Mouse (Mus musculus) kidney, postnatal 0 days (tissue): ENCODE measurements around the gene Slc16a6. TPM values are rescaled to one million over a fixed set of nuclear protein-coding genes. Genes with fewer than 3 reads are reported as not detected.

Experiments
- ATAC-seq: fragments of 200-750 bp; cut with Nextera tagmentation; replicated peaks from 2 replicates; pipeline ENCODE4 v1.8.0; 2017; ENCODE audit warnings: low read depth, moderate number of reproducible peaks, moderate TSS enrichment, moderate library complexity; ENCODE audit not compliant: low FRiP score
- DNase-seq: peaks from one replicate; pipeline ENCODE4 v3.0.0-alpha.2; 2016; ENCODE audit warnings: low spot score
- H3K27ac ChIP-seq: fragments of 300-500 bp; sonication (generic); 2 replicates; pipeline ENCODE4 v1.5.1; 2014; ENCODE audit warnings: mild to moderate bottlenecking
- H3K27me3 ChIP-seq: fragments of 300-500 bp; sonication (generic); 2 replicates; pipeline ENCODE4 v1.6.1; 2014; ENCODE audit warnings: low read length, mixed read lengths; ENCODE audit not compliant: insufficient read depth
- H3K36me3 ChIP-seq: fragments of 300-500 bp; sonication (generic); 2 replicates; pipeline ENCODE4 v1.6.1; 2014; ENCODE audit warnings: low read length, mixed read lengths; ENCODE audit not compliant: insufficient read depth
- H3K4me1 ChIP-seq: fragments of 300-500 bp; sonication (generic); replicated peaks from 2 replicates; pipeline ENCODE4 v1.6.1; 2014; ENCODE audit warnings: antibody characterized with exemption, low read length, mixed read lengths; ENCODE audit not compliant: insufficient read depth
- H3K4me2 ChIP-seq: fragments of 300-500 bp; sonication (generic); 2 replicates; pipeline ENCODE4 v1.6.1; 2014; ENCODE audit warnings: mild to moderate bottlenecking, low read length, moderate library complexity, mixed read lengths
- H3K4me3 ChIP-seq: fragments of 300-500 bp; sonication (generic); replicated peaks from 2 replicates; pipeline ENCODE4 v1.5.1; 2014; ENCODE audit warnings: low read depth, low read length
- H3K9ac ChIP-seq: fragments of 300-500 bp; sonication (generic); 2 replicates; pipeline ENCODE4 v1.6.1; 2014; ENCODE audit warnings: low read depth, low read length
- H3K9me3 ChIP-seq: fragments of 300-500 bp; sonication (generic); replicated peaks from 2 replicates; pipeline ENCODE4 v1.6.1; 2016; ENCODE audit warnings: low read length, inconsistent platforms, mixed read lengths
- CTCF ChIP-seq: IDR thresholded peaks from 2 replicates; pipeline ENCODE4 v1.5.1; 2016; ENCODE audit warnings: antibody characterized with exemption, low read depth, mild to moderate bottlenecking, moderate library complexity
- WGBS: fragments of 180-500 bp; shearing (Covaris S2); extraction: QIAGEN DNeasy Blood & Tissue Kit; methylation state at CpG from one replicate; pipeline ENCODE4 v1.1.7; 2014; 5-methylcytosine and 5-hydroxymethylcytosine counted together
- microRNA-seq: library from miRNA; unstranded; fragments of <30 nt; microRNA quantifications from one replicate; pipeline ENCODE4, GENCODE M21; 2016
- polyA plus RNA-seq: library from polyadenylated mRNA; unstranded; fragments of >200 nt; fragmentation: Nextera tagmentation; extraction: Ambion mirVana; gene quantifications from 2 replicates; pipeline ENCODE4 v1.2.1, GENCODE M21; 2015

The Slc16a6 gene
- polyA plus RNA-seq, 1 experiment from 2014 or later: 5.3 TPM

GRCm38 (mm10) chr11:109416709-109417420 lies 56.5 kb downstream of the Slc16a6 start:
- H3K36me3 ChIP-seq: no peaks in the 10 kb centered on the region
- DNase-seq (no peak), ATAC-seq (no peak)
- WGBS: 64% methylated on average over 8 of the region's 8 CpGs
- no peak overlapping the region for H3K9ac ChIP-seq
- TF ChIP-seq CTCF: no peak
- H3K4me3 ChIP-seq: no peak overlapping the region
- H3K4me1 ChIP-seq: no peaks in the 10 kb centered on the region
- no peaks in the 10 kb centered on the region for H3K27me3 ChIP-seq
- H3K27ac ChIP-seq: no peak overlapping the region
- no peak overlapping the region for H3K4me2 ChIP-seq
- H3K9me3 ChIP-seq: no peaks in the 10 kb centered on the region

- Histone ChIP-seq H3K4me1 (no peaks in the 10 kb centered on the region), H3K36me3 (no peaks in the 10 kb centered on the region), H3K27me3 (no peaks in the 10 kb centered on the region), H3K9me3 (no peaks in the 10 kb centered on the region), H3K9ac (no peak overlapping the region), H3K27ac (no peak overlapping the region), H3K4me2 (no peak overlapping the region), H3K4me3 (no peak overlapping the region)
- DNase-seq (no peak), ATAC-seq (no peak)
- TF ChIP-seq CTCF: no peak
- WGBS: 74% methylated on average over 5 of the region's 5 CpGs
Measured at GRCm38 (mm10) chr11:109414802-109415201, 58.6 kb downstream of the Slc16a6 start.

- H3K4me2 ChIP-seq: no peak within 1 kb of the TSS
- no peak within 1 kb of the TSS for H3K9ac ChIP-seq
- DNase-seq (no peak), ATAC-seq (no peak)
- 83% methylated on average over 6 of the region's 6 CpGs for WGBS
- no peaks in the 10 kb centered on the region for H3K4me1 ChIP-seq
- H3K4me3 ChIP-seq: no peak within 1 kb of the TSS
- no peak within 1 kb of the TSS for H3K27ac ChIP-seq
- H3K27me3 ChIP-seq: no peaks in the 10 kb centered on the region
- TF ChIP-seq CTCF: no peak
- no peaks in the 10 kb centered on the region for H3K36me3 ChIP-seq
- no peaks in the 10 kb centered on the region for H3K9me3 ChIP-seq
Measured at GRCm38 (mm10) chr11:109413617-109414016, 59.8 kb downstream of the Slc16a6 start, which contains the start of gene 9930022D16Rik. Gene 9930022D16Rik, plus strand, starts transcription at chr11:109413917.

GRCm38 (mm10) chr11:109410197-109410980 lies 63.0 kb downstream of the Slc16a6 start:
- no peak for ATAC-seq
- no peaks in the 10 kb centered on the region for H3K4me1 ChIP-seq
- no peaks in the 10 kb centered on the region for H3K9me3 ChIP-seq
- H3K4me2 ChIP-seq: no peak overlapping the region
- H3K9ac ChIP-seq: no peak overlapping the region
- H3K27me3 ChIP-seq: no peaks in the 10 kb centered on the region
- no peak overlapping the region for H3K27ac ChIP-seq
- H3K4me3 ChIP-seq: no peak overlapping the region
- H3K36me3 ChIP-seq: no peaks in the 10 kb centered on the region
- no peak for TF ChIP-seq CTCF
- 80% methylated on average over 15 of the region's 15 CpGs for WGBS
- DNase-seq: no peak

GRCm38 (mm10) chr11:109406431-109406830 lies 67.0 kb downstream of the Slc16a6 start:
- TF ChIP-seq CTCF: no peak
- DNase-seq: no peak
- Histone ChIP-seq H3K27me3 (no peaks in the 10 kb centered on the region), H3K9me3 (no peaks in the 10 kb centered on the region), H3K4me3 (no peak overlapping the region), H3K4me1 (no peaks in the 10 kb centered on the region), H3K9ac (no peak overlapping the region), H3K36me3 (no peaks in the 10 kb centered on the region), H3K4me2 (no peak overlapping the region), H3K27ac (no peak overlapping the region)
- 90% methylated on average over 5 of the region's 5 CpGs for WGBS
- ATAC-seq: no peak

Small RNAs within 50 kb of the gene (microRNA-seq; reads per million reads assigned to microRNA genes)
- gene Gm25540: not detected

Other genes with a start within 250 kb of the Slc16a6 start
- 0.99 and 1.1 TPM in 2 replicates for gene Rgs9, start 175.5 kb downstream of the Slc16a6 start, polyA plus RNA-seq
- gene Gna13, start 110.8 kb downstream of the Slc16a6 start, polyA plus RNA-seq: 33.9 and 36.2 TPM in 2 replicates
- gene 9930022D16Rik, start 59.7 kb downstream of the Slc16a6 start, polyA plus RNA-seq: 0.04 TPM in 1 of 2 replicates, not detected in the other
- gene Amz2, start 47.7 kb downstream of the Slc16a6 start, polyA plus RNA-seq: 30.4 and 32.8 TPM in 2 replicates
- gene Arsg, start 224 bp downstream of the Slc16a6 start, polyA plus RNA-seq: 9.1 and 9.9 TPM in 2 replicates
- 42.0 and 42.6 TPM in 2 replicates for gene Wipi1, start 138.4 kb upstream of the Slc16a6 start, polyA plus RNA-seq
- 340 and 372 TPM in 2 replicates for gene Prkar1a, start 175.8 kb upstream of the Slc16a6 start, polyA plus RNA-seq
- 4.9 and 5.8 TPM in 2 replicates for gene Fam20a, start 248.7 kb upstream of the Slc16a6 start, polyA plus RNA-seq